Mouse (Mus musculus) thymus, adult 2 months (tissue): ENCODE data around the gene Coq8b. TPM values are rescaled to one million over a fixed set of nuclear protein-coding genes. Genes with fewer than 3 reads are reported as not detected.

Experiments used
- DNase-seq: peaks from one replicate; pipeline ENCODE4 v3.0.0; 2021
- H3K27ac ChIP-seq: fragments of 200-500 bp; 2 replicates; pipeline ENCODE4 v1.5.1; 2012; ENCODE audit warnings: low read length, control low read depth; ENCODE audit not compliant: control insufficient read depth, insufficient read depth
- H3K27me3 ChIP-seq: fragments of 200-500 bp; 2 replicates; pipeline ENCODE4 v1.6.1; 2012; ENCODE audit warnings: mild to moderate bottlenecking, low read length, moderate library complexity, mixed read lengths; ENCODE audit not compliant: control insufficient read depth, insufficient read depth
- H3K36me3 ChIP-seq: fragments of 200-500 bp; 2 replicates; pipeline ENCODE4 v1.6.1; 2012; ENCODE audit warnings: mild to moderate bottlenecking, low read length, moderate library complexity; ENCODE audit not compliant: control insufficient read depth, insufficient read depth
- H3K4me1 ChIP-seq: fragments of 200-500 bp; replicated peaks from 2 replicates; pipeline ENCODE4 v1.6.1; 2012; ENCODE audit warnings: low read length; ENCODE audit not compliant: control insufficient read depth, insufficient read depth
- H3K4me3 ChIP-seq: fragments of 200-500 bp; 2 replicates; pipeline ENCODE4 v1.5.1; 2012; ENCODE audit warnings: mild to moderate bottlenecking, low read length, control low read depth, moderate library complexity; ENCODE audit not compliant: control insufficient read depth, insufficient read depth
- CTCF ChIP-seq: fragments of 200-500 bp; IDR thresholded peaks from 2 replicates; pipeline ENCODE4 v1.5.1; 2012; ENCODE audit warnings: mild to moderate bottlenecking, control low read depth, low read length, moderate library complexity, borderline replicate concordance; ENCODE audit not compliant: control insufficient read depth, poor library complexity, insufficient read depth; ENCODE audit errors: extremely low read depth
- POLR2A ChIP-seq: fragments of 200-500 bp; IDR thresholded peaks from 2 replicates; pipeline ENCODE4 v1.6.1; 2012; ENCODE audit warnings: mild to moderate bottlenecking, low read length, control low read depth, moderate library complexity; ENCODE audit not compliant: control insufficient read depth, poor library complexity, insufficient read depth; ENCODE audit errors: extremely low read depth
- WGBS: fragments of 180-500 bp; shearing (Covaris S2); methylation state at CpG from one replicate; pipeline ENCODE4 v1.1.7; 2018; 5-methylcytosine and 5-hydroxymethylcytosine counted together
- polyA plus RNA-seq: library from polyadenylated mRNA; depleted of rRNA; stranded (reverse); fragments of >200 nt; gene quantifications from 2 replicates; pipeline ENCODE4 v1.2.3, GENCODE M21; 2012

Gene Coq8b
- polyA plus RNA-seq, 1 experiment: 57.8 TPM

- Histone ChIP-seq H3K36me3 (no peaks in the 10 kb centered on the region), H3K4me1 (peaks cover 17% of the 10 kb centered on the region)
- 95% methylated on average over 3 of the region's 3 CpGs for WGBS
These were observed 22.9 kb downstream of the Coq8b start for GRCm38 (mm10) chr7:27255721-27256120.

GRCm38 (mm10) chr7:27257046-27257851, 24.4 kb downstream of the Coq8b start:
- H3K4me1 ChIP-seq: peaks cover 17% of the 10 kb centered on the region
- no peaks in the 10 kb centered on the region for H3K27me3 ChIP-seq
- 78% methylated on average over 27 of the region's 27 CpGs for WGBS
- DNase-seq: no peak
- no peak overlapping the region for H3K4me3 ChIP-seq
- no peak overlapping the region for H3K27ac ChIP-seq
- TF ChIP-seq CTCF (no peak), POLR2A (no peak)
- H3K36me3 ChIP-seq: no peaks in the 10 kb centered on the region

More at GRCm38 (mm10) chr7:27255721-27256120, 22.9 kb downstream of the Coq8b start:
- H3K4me3 ChIP-seq: no peak overlapping the region
- TF ChIP-seq CTCF (no peak), POLR2A (no peak)
- H3K27ac ChIP-seq: no peak overlapping the region
- no peak for DNase-seq
- H3K27me3 ChIP-seq: no peaks in the 10 kb centered on the region

- Histone ChIP-seq H3K4me1 (peaks cover 17% of the 10 kb centered on the region), H3K36me3 (no peaks in the 10 kb centered on the region), H3K4me3 (peak overlapping the region; percentile 65), H3K27me3 (no peaks in the 10 kb centered on the region), H3K27ac (no peak overlapping the region)
- no peak for TF ChIP-seq POLR2A
- TF ChIP-seq CTCF: no peak
- DNase-seq: no peak
- WGBS: 22% methylated on average over 6 of the region's 6 CpGs
These were observed 25.0 kb downstream of the Coq8b start for GRCm38 (mm10) chr7:27257852-27258204.

GRCm38 (mm10) chr7:27258205-27258899, 25.5 kb downstream of the Coq8b start, which contains the start of gene Numbl:
Gene Numbl (plus strand): TSS chr7:27258433.
- H3K36me3 ChIP-seq: no peaks in the 10 kb centered on the region
- WGBS: under 1% methylated on average over 47 of the region's 47 CpGs
- peak within 1 kb of the TSS; percentile 65 for H3K4me3 ChIP-seq
- peaks cover 17% of the 10 kb centered on the region for H3K4me1 ChIP-seq
- no peak within 1 kb of the TSS for H3K27ac ChIP-seq
- TF ChIP-seq POLR2A: no peak
- no peak for TF ChIP-seq CTCF
- H3K27me3 ChIP-seq: no peaks in the 10 kb centered on the region
- DNase-seq: peak; percentile 92

- Histone ChIP-seq H3K27me3 (no peaks in the 10 kb centered on the region), H3K27ac (no peak overlapping the region), H3K36me3 (no peaks in the 10 kb centered on the region), H3K4me1 (peaks cover 17% of the 10 kb centered on the region), H3K4me3 (peak overlapping the region; percentile 65)
- no peak for DNase-seq
- no peak for TF ChIP-seq POLR2A
- no peak for TF ChIP-seq CTCF
- 35% methylated on average over 9 of the region's 9 CpGs for WGBS
These were observed 26.5 kb downstream of the Coq8b start for GRCm38 (mm10) chr7:27259271-27259721.

- 8% methylated on average over 5 of the region's 5 CpGs for WGBS
- Histone ChIP-seq H3K4me1 (peaks cover 17% of the 10 kb centered on the region), H3K36me3 (no peaks in the 10 kb centered on the region), H3K27me3 (no peaks in the 10 kb centered on the region), H3K27ac (no peak overlapping the region), H3K4me3 (no peak overlapping the region)
- TF ChIP-seq CTCF (no peak), POLR2A (no peak)
- DNase-seq: no peak
These were observed 26.9 kb downstream of the Coq8b start for GRCm38 (mm10) chr7:27259771-27260170.
